Mouse (Mus musculus): ENCODE data around the gene Lrrc29.

- TF ChIP-seq POLR2A (IDR thresholded peaks at IDR 0.05; ENCODE audit: insufficient read depth, low read length) = no peak
- TF ChIP-seq CTCF (IDR thresholded peaks at IDR 0.05; ENCODE audit: low read depth, low read length) = peak; percentile 99
Observed at GRCm38 (mm10) chr8:105374513-105374966, 48.5 kb upstream of the Lrrc29 start.

Measured in ES-Bruce4 (cell line).